8 mouse cellular contexts compared by ENCODE assay signal in the genomic region with DNA sequence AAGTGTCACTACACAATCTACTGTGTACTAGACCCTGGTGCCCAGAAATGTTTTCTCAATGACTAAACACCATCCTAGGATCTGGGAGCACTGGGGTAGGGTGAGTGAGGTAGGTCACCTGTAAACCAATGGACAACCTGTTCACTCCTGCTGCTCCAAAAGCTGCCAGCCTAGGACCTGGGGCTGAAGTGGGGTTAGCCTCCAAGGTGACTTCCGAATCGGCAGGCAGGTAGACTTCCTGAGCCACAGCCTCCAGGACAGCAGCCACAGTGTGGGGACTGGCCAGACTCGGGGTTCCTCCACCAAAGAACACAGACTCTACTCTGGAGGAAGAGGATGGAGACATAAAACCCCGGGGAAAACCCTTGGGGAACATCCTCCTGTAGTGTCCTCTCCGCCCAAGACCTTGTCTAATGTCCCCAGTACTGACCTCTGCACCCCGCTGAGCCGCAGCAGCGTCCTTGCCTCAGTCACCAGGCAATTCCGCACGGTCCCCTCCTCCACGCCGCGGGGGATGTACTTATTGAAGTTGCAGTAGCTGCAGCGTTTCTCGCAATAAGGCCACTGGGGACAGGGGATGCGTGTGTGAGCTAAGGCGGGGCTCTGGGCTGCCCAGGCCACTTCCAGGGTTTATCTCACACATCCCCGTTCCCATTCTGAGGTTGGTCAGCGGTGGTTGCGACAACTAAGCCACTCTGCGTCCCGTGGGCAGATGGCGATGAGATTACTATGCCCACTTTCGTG. TPM values are rescaled to one million over a fixed set of nuclear protein-coding genes. Genes with fewer than 3 reads are reported as not detected.
DNase-seq lines count a peak whose midpoint lies in the region; ATAC-seq and TF ChIP-seq lines count a peak whose summit lies in the region.

No protein-coding gene starts in this region.

- no peaks in the 10 kb centered on the region; the same call in 1 of the 2 replicates for H3K36me3 ChIP-seq in liver, embryonic 11.5 days (ENCODE audit: control insufficient read depth, insufficient read depth, low read length)
- no peaks in the 10 kb centered on the region for H3K36me3 ChIP-seq in midbrain, embryonic 15.5 days (replicated peaks)

- DNase-seq in layer of hippocampus, adult 2 months (ENCODE audit: low spot score in 2 of 2): peak in 1 of 2 experiments; percentile 29
- no peak for DNase-seq in layer of hippocampus, adult 9-10 months (ENCODE audit: low spot score)
- peak; percentile 63 to 68 for DNase-seq in cerebellum, adult 18-20 months
- DNase-seq in frontal cortex, postnatal 10 days (ENCODE audit: low spot score in 2 of 2): peak; percentile 56 to 64
- DNase-seq in liver, embryonic 11.5 days (ENCODE audit: low spot score): peak; percentile 43
- peak; percentile 75 for DNase-seq in testis, postnatal 10 days (ENCODE audit: low spot score)

- no peaks in the 10 kb centered on the region for H3K9me3 ChIP-seq in liver, embryonic 11.5 days (ENCODE audit: control insufficient read depth, low read length)
- no peaks in the 10 kb centered on the region for H3K9me3 ChIP-seq in midbrain, embryonic 15.5 days

- H3K27me3 ChIP-seq in liver, embryonic 11.5 days (replicated peaks; ENCODE audit: control insufficient read depth, insufficient read depth, low read length): no peaks in the 10 kb centered on the region
- H3K27me3 ChIP-seq in midbrain, embryonic 15.5 days (replicated peaks): no peaks in the 10 kb centered on the region

- TF ChIP-seq CTCF in layer of hippocampus, adult 2 months (conservative IDR thresholded peaks at IDR 0.05): no peak

- 12% methylated on average over 24 of the region's 24 CpGs for WGBS in liver, embryonic 11.5 days
- WGBS in midbrain, embryonic 15.5 days: 12% methylated on average over 24 of the region's 24 CpGs

- peak overlapping the region; percentile 98 for H3K27ac ChIP-seq in layer of hippocampus, adult 2 months
- peak overlapping the region; percentile 43; the same call in 1 of the 2 replicates for H3K27ac ChIP-seq in liver, embryonic 11.5 days (ENCODE audit: low read depth, low read length)
- peak overlapping the region; percentile 91 for H3K27ac ChIP-seq in midbrain, embryonic 15.5 days

- peak overlapping the region; percentile 97 for H3K4me2 ChIP-seq in liver, embryonic 11.5 days
- peak overlapping the region; percentile 87 for H3K4me2 ChIP-seq in midbrain, embryonic 15.5 days

- peaks cover 9% of the 10 kb centered on the region; the same call in 1 of the 2 replicates for H3K4me1 ChIP-seq in liver, embryonic 11.5 days (replicated peaks; ENCODE audit: control insufficient read depth, insufficient read depth, low read length)
- peaks cover 13% of the 10 kb centered on the region for H3K4me1 ChIP-seq in midbrain, embryonic 15.5 days

- peak; percentile 34 for ATAC-seq in inflammation-experienced regulatory T-cells, adult 6 months
- ATAC-seq in liver, embryonic 11.5 days (replicated peaks; ENCODE audit: low FRiP score): peak; percentile 19; the same call in 1 of the 2 replicates
- peak; percentile 61 for ATAC-seq in midbrain, embryonic 15.5 days (replicated peaks)

- H3K4me3 ChIP-seq in layer of hippocampus, adult 2 months: peak overlapping the region; percentile 74
- peak overlapping the region; percentile 69 for H3K4me3 ChIP-seq in liver, embryonic 11.5 days (ENCODE audit: low read depth, low read length)
- H3K4me3 ChIP-seq in midbrain, embryonic 15.5 days: peak overlapping the region; percentile 68

- peak overlapping the region; percentile 78 for H3K9ac ChIP-seq in liver, embryonic 11.5 days (ENCODE audit: low read depth, low read length)
- H3K9ac ChIP-seq in midbrain, embryonic 15.5 days: peak overlapping the region; percentile 68

RNA-seq across cellular contexts. Expression of a gene that starts 0.8 kb away (rescaled TPM):
- total RNA-seq in layer of hippocampus, adult 2 months (2021): 10 to 100 TPM in 1 of 2 experiments, 1 to 10 TPM in 1; 9.3 to 11.3 TPM
- polyA plus RNA-seq in inflammation-experienced regulatory T-cells, adult 6 months (2017; shearing (Covaris generic)): 1 to 10 TPM in 2 of 3 experiments, under 1 TPM in 1; 0.31 to 1.9 (median 1.6) TPM
- polyA plus RNA-seq in liver, embryonic 11.5 days (2014; fragmentation: Nextera tagmentation; extraction: Ambion mirVana): 3.9 and 4.1 TPM in 2 replicates
- polyA plus RNA-seq in midbrain, embryonic 15.5 days (2015; fragmentation: Nextera tagmentation; extraction: Ambion mirVana): 9.1 and 9.7 TPM in 2 replicates

RNA-seq across cellular contexts. Expression of a gene that starts 16.6 kb away (rescaled TPM):
- under 1 TPM; 0.28 to 0.49 TPM for total RNA-seq in layer of hippocampus, adult 2 months (2021)
- under 1 TPM; 0.43 to 0.69 (median 0.47) TPM for polyA plus RNA-seq in inflammation-experienced regulatory T-cells, adult 6 months (2017; shearing (Covaris generic))
- 0.16 and 0.25 TPM in 2 replicates for polyA plus RNA-seq in liver, embryonic 11.5 days (2014; fragmentation: Nextera tagmentation; extraction: Ambion mirVana)
- 0.33 and 0.61 TPM in 2 replicates for polyA plus RNA-seq in midbrain, embryonic 15.5 days (2015; fragmentation: Nextera tagmentation; extraction: Ambion mirVana)

RNA-seq across cellular contexts. Expression of a gene that starts 26.7 kb away (rescaled TPM):
- total RNA-seq in layer of hippocampus, adult 2 months (2021): 1 to 10 TPM; 2.2 to 4.6 TPM
- not detected for polyA plus RNA-seq in inflammation-experienced regulatory T-cells, adult 6 months (2017; shearing (Covaris generic))
- polyA plus RNA-seq in liver, embryonic 11.5 days (2014; fragmentation: Nextera tagmentation; extraction: Ambion mirVana): 0.84 and 1.1 TPM in 2 replicates
- polyA plus RNA-seq in midbrain, embryonic 15.5 days (2015; fragmentation: Nextera tagmentation; extraction: Ambion mirVana): 4.1 and 4.5 TPM in 2 replicates

RNA-seq across cellular contexts. Expression of a gene that starts 48.4 kb away (rescaled TPM):
- 1 to 10 TPM; 1.6 TPM for total RNA-seq in layer of hippocampus, adult 2 months (2021)
- not detected for polyA plus RNA-seq in inflammation-experienced regulatory T-cells, adult 6 months (2017; shearing (Covaris generic))
- polyA plus RNA-seq in liver, embryonic 11.5 days (2014; fragmentation: Nextera tagmentation; extraction: Ambion mirVana): 0.84 and 0.91 TPM in 2 replicates
- 0.72 and 1.2 TPM in 2 replicates for polyA plus RNA-seq in midbrain, embryonic 15.5 days (2015; fragmentation: Nextera tagmentation; extraction: Ambion mirVana)

RNA-seq across cellular contexts. Expression of a gene that starts 53.5 kb away (rescaled TPM):
- total RNA-seq in layer of hippocampus, adult 2 months (2021): 10 to 100 TPM; 18.7 to 19.5 TPM
- polyA plus RNA-seq in inflammation-experienced regulatory T-cells, adult 6 months (2017; shearing (Covaris generic)): 1 to 10 TPM; 2.1 to 3.0 (median 2.2) TPM
- polyA plus RNA-seq in liver, embryonic 11.5 days (2014; fragmentation: Nextera tagmentation; extraction: Ambion mirVana): 2.6 and 3.1 TPM in 2 replicates
- polyA plus RNA-seq in midbrain, embryonic 15.5 days (2015; fragmentation: Nextera tagmentation; extraction: Ambion mirVana): 1.6 and 1.7 TPM in 2 replicates

Comparison
In these comparisons a context has a peak if more than half of its experiments do, and no peak if none do; other contexts are left out.
1. H3K27ac ChIP-seq: peak in every context shown above with its lines; median percentile 98 in layer of hippocampus, adult 2 months; 91 in midbrain, embryonic 15.5 days; 43 in liver, embryonic 11.5 days.